Mouse (Mus musculus): ENCODE data around the gene Vcam1.

The Vcam1 gene

GRCm38 (mm10) chr3:116126508-116127190 lies 2.8 kb downstream of the Vcam1 start:
- no peak for DNase-seq (ENCODE audit: low spot score in 2 of 2)

- DNase-seq (ENCODE audit: low spot score in 2 of 2): no peak
Measured at GRCm38 (mm10) chr3:116126070-116126469, 3.4 kb downstream of the Vcam1 start.

DNA sequence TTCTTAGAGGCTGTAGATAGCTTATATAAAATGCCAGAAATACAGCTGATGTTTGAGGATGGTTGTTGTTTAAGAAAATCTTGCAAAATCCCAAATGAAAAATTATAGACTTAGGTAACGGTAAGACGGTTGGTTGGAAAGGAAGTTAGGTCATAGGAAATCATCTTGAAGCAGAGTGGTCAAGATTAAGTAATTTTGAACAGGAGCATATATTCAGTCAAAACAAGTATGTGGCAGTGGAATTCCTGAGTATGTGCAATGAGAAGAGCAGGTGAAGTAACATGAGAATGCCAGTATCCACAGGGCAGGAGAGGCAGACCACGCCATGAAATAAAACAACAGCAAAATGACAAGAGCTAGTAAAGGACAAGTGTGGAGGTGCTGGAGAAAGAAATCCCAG lies 5.7 kb downstream of the Vcam1 start:
- DNase-seq (ENCODE audit: low spot score in 2 of 2): no peak

DNA sequence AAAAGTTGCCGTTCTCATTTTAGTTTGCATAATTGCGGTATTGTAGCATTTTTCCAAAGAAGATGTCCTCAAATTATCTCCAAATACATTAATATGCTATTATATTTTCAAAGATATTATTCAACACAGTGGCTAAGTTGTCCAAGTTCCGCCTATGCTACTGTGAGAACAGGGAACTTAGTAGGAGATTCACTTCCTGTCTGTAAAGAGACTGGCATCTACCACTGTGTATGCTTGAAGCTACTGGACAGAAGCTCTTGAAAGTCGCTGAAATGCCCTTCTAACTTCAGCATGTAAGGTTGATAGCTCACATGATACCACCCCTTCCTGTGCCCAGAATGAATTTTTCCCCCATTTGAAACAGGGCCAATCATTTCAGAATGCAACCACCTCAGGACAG lies 6.8 kb downstream of the Vcam1 start:
- no peak for DNase-seq (ENCODE audit: low spot score in 2 of 2)

GRCm38 (mm10) chr3:116121026-116121425 lies 8.5 kb downstream of the Vcam1 start:
- DNase-seq (ENCODE audit: low spot score in 2 of 2): no peak

DNA sequence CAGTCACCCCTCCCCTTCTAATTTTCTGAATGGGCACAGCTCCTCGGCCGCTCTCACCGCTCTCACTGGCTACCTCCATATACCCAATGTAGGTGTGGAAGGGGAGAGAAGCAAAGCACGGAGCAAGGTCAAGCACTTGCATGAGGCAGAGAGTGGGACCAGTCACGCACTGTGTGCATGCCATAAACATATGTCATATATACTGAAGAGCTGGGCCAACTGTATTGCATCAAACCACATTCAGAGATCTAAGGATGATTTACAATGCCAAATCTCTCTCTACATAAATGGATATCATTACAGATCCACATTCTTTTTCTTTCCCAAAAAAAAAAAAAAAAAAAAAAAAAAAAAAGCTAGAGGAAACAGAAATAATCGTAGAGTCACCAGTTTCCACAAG lies 9.1 kb downstream of the Vcam1 start:
- no peak for DNase-seq (ENCODE audit: low spot score in 2 of 2)

- no peak for DNase-seq (ENCODE audit: low spot score in 2 of 2)
Measured at GRCm38 (mm10) chr3:116119162-116119561, 10.3 kb downstream of the Vcam1 start.

DNA sequence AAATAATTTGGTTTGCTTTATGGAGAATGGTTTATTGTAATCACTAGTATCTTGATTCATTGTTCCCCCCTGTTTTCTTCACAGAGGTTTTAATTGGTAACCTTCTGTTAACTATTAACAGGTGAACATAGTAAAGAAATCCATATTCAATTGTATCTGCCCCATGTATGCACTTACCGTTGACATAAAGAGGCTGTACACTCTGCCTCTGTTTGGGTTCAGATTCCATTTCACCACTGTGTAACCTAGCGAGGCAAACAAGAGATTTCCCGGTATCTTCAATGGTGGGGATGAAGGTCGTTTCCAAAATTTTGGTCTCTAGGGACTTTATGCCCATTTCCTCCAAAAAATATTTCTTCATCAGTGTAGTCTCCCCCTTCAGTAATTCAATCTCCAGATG lies 12.4 kb downstream of the Vcam1 start:
- no peak for DNase-seq (ENCODE audit: low spot score in 2 of 2)

GRCm38 (mm10) chr3:116114249-116115188 lies 15.0 kb downstream of the Vcam1 start:
- peak in 1 of 2 experiments; percentile 31 for DNase-seq (ENCODE audit: low spot score in 2 of 2)

DNA sequence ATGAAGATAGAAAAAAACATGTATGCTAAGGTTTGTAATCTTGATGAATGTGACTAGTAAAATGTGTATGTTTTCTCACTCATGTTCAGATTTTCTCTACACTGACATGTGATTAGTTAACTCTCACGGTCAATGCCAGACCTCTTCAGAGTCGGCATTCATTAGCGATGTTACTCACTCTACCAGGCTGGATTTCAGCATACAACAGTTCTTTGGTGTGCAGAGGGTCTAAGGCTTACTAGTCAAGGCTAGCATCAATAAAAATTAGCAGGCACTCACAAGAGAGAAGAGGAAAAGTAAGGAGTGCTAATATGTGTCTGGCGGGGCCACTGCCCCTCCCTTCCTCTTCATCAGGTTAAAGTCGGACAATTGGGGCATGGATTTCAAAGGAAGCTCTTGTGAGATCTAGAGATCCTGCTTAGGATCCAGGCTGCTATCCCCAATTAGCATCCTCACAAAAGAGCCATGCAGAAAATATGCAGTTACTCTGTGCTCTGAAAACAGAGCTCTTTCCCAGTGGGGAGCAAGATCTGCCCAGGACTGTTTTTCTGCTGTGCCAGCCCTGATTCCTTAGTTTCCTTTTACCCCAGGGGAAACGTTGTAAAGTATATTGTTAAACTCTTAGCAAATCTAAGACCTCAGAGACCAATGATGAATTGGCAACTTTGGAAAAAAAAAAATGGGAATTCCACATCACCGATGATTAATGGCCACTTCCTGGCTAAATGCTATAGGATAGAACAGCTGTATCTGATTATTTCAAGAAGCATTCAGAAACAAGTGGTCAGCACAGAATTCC lies 15.8 kb downstream of the Vcam1 start:
- no peak for DNase-seq (ENCODE audit: low spot score in 2 of 2)

DNA sequence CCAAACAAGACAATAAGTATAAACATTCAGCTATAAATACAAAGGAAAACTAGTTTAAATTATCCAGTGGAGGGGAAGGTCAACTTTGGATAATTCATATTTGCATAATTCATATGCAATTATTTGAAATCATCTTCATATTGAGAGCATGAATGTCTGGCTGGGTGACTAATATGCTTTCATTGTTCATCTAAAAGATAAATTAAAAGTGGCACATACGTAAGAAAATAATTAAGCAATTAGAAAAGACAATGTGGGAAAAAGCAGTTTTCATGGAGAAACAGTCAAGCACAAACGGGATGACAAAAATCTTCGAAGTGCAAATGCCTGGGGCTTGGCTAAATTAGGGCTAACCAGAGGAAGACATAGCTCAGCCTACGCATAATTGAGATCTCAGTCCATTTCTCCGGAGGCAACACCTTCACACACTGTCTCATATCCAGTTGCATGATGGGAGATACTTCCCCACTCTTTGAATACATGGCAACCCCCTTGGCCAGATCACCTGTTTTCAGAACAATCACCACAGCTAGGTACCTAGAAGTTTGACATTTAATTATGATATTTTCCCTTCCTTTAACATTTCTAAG lies 16.6 kb downstream of the Vcam1 start:
- DNase-seq (ENCODE audit: low spot score in 2 of 2): no peak

DNA sequence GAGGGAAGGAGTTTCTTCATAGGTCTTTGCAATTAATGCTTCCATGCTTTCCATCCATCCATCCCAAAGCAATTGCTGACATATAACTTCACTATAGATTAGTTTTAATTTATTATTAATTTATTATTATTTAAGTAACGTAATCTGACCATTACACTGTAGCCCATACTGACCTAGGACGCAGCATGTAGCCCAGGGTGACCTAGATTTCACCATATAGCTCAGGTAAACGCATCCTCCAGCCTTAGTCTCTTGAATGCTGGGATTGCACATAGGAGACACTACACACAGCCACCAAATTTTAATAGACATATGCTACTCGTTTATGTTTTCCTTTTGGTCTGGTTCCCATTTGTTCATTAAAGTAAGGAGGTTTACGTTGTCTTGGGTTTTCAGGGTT lies 23.8 kb downstream of the Vcam1 start:
- no peak for DNase-seq (ENCODE audit: low spot score in 2 of 2)

- DNase-seq (ENCODE audit: low spot score in 2 of 2): peak; percentile 41 to 55
Measured at GRCm38 (mm10) chr3:116104866-116105647, 24.4 kb downstream of the Vcam1 start.

GRCm38 (mm10) chr3:116104270-116104669 lies 25.2 kb downstream of the Vcam1 start:
- DNase-seq (ENCODE audit: low spot score in 2 of 2): no peak

DNA sequence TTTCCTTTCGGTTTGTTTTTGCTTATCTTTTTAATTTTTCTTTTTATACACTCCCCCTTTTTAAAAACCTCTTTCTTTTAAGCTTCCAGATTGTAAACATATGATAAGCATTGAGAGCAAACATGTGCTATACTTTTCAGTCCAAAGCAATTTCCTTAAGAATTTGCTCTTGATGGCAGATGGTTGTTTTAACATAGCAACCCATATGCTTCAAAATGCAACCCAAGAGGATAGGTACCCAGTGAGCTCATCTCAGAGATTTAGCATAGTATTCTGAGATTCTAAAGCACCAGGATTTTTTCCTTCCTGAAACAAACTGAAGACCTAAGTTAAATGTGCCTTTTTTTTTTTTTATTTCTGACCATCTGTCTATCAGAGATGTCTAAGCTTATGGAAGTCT lies 28.6 kb downstream of the Vcam1 start:
- no peak for DNase-seq (ENCODE audit: low spot score in 2 of 2)

DNA sequence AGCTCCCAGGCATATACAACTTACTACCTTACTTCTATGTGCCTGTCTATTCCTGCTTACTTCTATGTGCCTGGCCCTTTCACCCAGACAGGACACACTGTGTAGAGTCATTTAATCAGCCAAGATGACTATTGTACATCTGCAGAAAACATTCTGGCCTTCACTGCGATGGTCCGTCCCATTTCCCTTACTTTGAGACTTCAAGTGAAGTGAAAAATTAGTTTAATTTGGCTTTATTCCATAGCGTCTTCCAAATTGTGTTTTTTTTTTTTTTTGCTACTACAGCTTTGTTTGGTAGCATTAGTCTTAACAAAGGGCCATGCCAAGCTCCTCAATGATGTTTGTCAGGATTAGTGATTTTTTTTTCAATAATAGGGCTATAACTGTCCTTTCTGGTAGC lies 33.6 kb downstream of the Vcam1 start:
- DNase-seq (ENCODE audit: low spot score in 2 of 2): no peak

GRCm38 (mm10) chr3:116095312-116095711 lies 34.2 kb downstream of the Vcam1 start:
- DNase-seq (ENCODE audit: low spot score in 2 of 2): no peak

DNA sequence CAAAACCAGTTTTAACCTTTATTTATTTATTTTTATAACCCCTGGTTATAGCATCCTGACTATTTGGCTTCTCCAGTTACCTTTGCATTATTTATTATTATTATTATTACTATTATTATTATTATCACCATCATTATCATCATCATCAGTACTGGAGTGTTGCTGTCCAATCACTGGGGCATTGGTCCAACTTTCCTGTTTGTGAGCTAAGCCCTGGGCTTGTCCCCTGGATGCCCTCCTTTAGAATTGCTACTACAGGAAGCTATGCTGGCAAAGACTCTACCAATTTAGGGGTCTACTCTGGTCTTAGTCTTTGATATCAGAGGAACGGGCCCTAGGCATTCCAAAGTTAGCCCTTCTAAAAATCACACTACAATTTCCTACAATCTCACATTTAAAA lies 34.6 kb downstream of the Vcam1 start:
- no peak for DNase-seq (ENCODE audit: low spot score in 2 of 2)

DNA sequence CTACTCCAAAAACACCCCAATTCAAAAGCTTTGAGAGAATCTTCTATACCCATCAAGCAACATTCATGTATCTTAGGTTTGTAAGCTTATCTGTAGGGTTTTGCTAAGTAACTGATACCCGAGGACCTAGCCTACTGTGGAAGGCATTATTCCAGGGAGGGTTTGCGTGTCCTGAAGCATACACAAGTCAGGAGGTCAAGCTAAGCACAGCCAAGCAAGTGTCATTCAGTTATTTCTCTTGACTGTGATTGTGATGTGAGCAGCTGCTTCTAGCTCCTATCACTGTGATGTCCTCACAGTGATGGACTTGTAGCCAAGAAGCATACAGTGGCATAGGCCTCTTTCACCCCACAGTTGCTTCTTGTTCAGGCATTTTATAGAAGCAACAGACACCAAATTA lies 35.2 kb downstream of the Vcam1 start:
- DNase-seq (ENCODE audit: low spot score in 2 of 2): no peak

GRCm38 (mm10) chr3:116092547-116092946 lies 36.9 kb downstream of the Vcam1 start:
- DNase-seq (ENCODE audit: low spot score in 2 of 2): no peak

DNA sequence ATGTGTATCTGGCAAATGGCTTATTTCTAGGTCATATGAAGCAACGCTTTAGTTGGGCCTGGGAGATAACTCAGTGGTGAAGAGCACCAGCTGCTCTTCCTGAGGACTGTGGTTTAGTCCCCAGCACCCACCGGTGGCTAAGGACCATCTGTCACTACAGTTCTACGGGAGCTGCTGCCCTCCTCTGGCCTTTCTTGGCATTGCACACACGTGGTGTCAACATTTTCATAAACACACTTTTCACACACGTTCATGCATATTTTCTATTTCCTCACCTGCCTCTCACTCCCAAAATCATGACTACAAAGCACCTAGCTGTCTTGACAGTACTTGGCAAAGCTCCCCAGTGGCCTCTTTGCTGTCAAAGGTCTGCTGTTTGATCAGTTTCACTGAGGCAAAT lies 37.8 kb downstream of the Vcam1 start:
- DNase-seq (ENCODE audit: low spot score in 2 of 2): no peak

Data from right cerebral cortex, adult 2 months (tissue).